Mouse (Mus musculus): ENCODE results near the gene Ttc7b. TPM values are rescaled to one million over a fixed set of nuclear protein-coding genes. Genes with fewer than 3 reads are reported as not detected.
A peak's percentile ranks its signal among the peaks of the same experiment; 100 is the strongest.

The Ttc7b gene
- polyA plus RNA-seq, 1 experiment = not detected

GRCm38 (mm10) chr12:100516161-100516838 is 4.3 kb downstream of the Ttc7b start:
- 97% methylated on average over 1 of the region's 1 CpGs for WGBS
- no peak overlapping the region for H3K4me3 ChIP-seq (ENCODE audit: insufficient read depth, low read depth, low read length)
- H3K4me1 ChIP-seq (ENCODE audit: control insufficient read depth, insufficient read depth, low read length) = peaks cover 39% of the 10 kb centered on the region
- H3K27ac ChIP-seq (ENCODE audit: insufficient read depth, low read depth, low read length) = no peak overlapping the region
- TF ChIP-seq CTCF (IDR thresholded peaks at IDR 0.05; ENCODE audit: insufficient read depth, low read depth, low read length) (no peak), POLR2A (IDR thresholded peaks at IDR 0.05; ENCODE audit: insufficient read depth, low read depth, low read length) (no peak)

GRCm38 (mm10) chr12:100515493-100515892 is 5.1 kb downstream of the Ttc7b start:
- 92% methylated on average over 4 of the region's 4 CpGs for WGBS
- no peak overlapping the region for H3K4me3 ChIP-seq (ENCODE audit: insufficient read depth, low read depth, low read length)
- no peak overlapping the region for H3K27ac ChIP-seq (ENCODE audit: insufficient read depth, low read depth, low read length)
- peaks cover 35% of the 10 kb centered on the region for H3K4me1 ChIP-seq (ENCODE audit: control insufficient read depth, insufficient read depth, low read length)
- TF ChIP-seq CTCF (IDR thresholded peaks at IDR 0.05; ENCODE audit: insufficient read depth, low read depth, low read length) = no peak

- TF ChIP-seq POLR2A (IDR thresholded peaks at IDR 0.05; ENCODE audit: insufficient read depth, low read depth, low read length) (0 out of 2 replicates have a peak, but pooled peaks have one; percentile 13), CTCF (IDR thresholded peaks at IDR 0.05; ENCODE audit: insufficient read depth, low read depth, low read length) (no peak)
- WGBS = 84% methylated on average over 1 of the region's 1 CpGs
- H3K4me3 ChIP-seq (ENCODE audit: insufficient read depth, low read depth, low read length) = no peak overlapping the region
- peaks cover 38% of the 10 kb centered on the region for H3K4me1 ChIP-seq (ENCODE audit: control insufficient read depth, insufficient read depth, low read length)
- H3K27ac ChIP-seq (ENCODE audit: insufficient read depth, low read depth, low read length) = no peak overlapping the region
Observed at GRCm38 (mm10) chr12:100514611-100515010, 6.0 kb downstream of the Ttc7b start.

- 86% methylated on average over 5 of the region's 5 CpGs for whole genome bisulfite sequencing
- H3K4me3 ChIP-seq (ENCODE audit: insufficient read depth, low read depth, low read length) = no peak overlapping the region
- TF ChIP-seq POLR2A (IDR thresholded peaks at IDR 0.05; ENCODE audit: insufficient read depth, low read depth, low read length) = no peak
- no peak overlapping the region for H3K27ac ChIP-seq (ENCODE audit: insufficient read depth, low read depth, low read length)
- peaks cover 28% of the 10 kb centered on the region; the same call in 1 of the 2 replicates for H3K4me1 ChIP-seq (ENCODE audit: control insufficient read depth, insufficient read depth, low read length)
Observed at GRCm38 (mm10) chr12:100513131-100513530, 7.5 kb downstream of the Ttc7b start.

GRCm38 (mm10) chr12:100512641-100513040 is 8.0 kb downstream of the Ttc7b start:
- WGBS = 76% methylated on average over 9 of the region's 9 CpGs
- Histone ChIP-seq H3K4me3 (ENCODE audit: insufficient read depth, low read depth, low read length) (no peak overlapping the region), H3K27ac (ENCODE audit: insufficient read depth, low read depth, low read length) (no peak overlapping the region), H3K4me1 (ENCODE audit: control insufficient read depth, insufficient read depth, low read length) (peaks cover 25% of the 10 kb centered on the region; the same call in 1 of the 2 replicates)
- no peak for TF ChIP-seq POLR2A (IDR thresholded peaks at IDR 0.05; ENCODE audit: insufficient read depth, low read depth, low read length)
- TF ChIP-seq CTCF (IDR thresholded peaks at IDR 0.05; ENCODE audit: insufficient read depth, low read depth, low read length) = no peak

GRCm38 (mm10) chr12:100509615-100510282 is 10.9 kb downstream of the Ttc7b start:
- 88% methylated on average over 9 of the region's 9 CpGs for WGBS
- Histone ChIP-seq H3K4me1 (ENCODE audit: control insufficient read depth, insufficient read depth, low read length) (peaks cover 21% of the 10 kb centered on the region; the same call in 1 of the 2 replicates), H3K27ac (ENCODE audit: insufficient read depth, low read depth, low read length) (no peak overlapping the region), H3K4me3 (ENCODE audit: insufficient read depth, low read depth, low read length) (no peak overlapping the region)
- no peak for TF ChIP-seq POLR2A (IDR thresholded peaks at IDR 0.05; ENCODE audit: insufficient read depth, low read depth, low read length)
- TF ChIP-seq CTCF (IDR thresholded peaks at IDR 0.05; ENCODE audit: insufficient read depth, low read depth, low read length) = no peak

GRCm38 (mm10) chr12:100508668-100509067 is 12.0 kb downstream of the Ttc7b start:
- 91% methylated on average over 5 of the region's 5 CpGs for WGBS
- H3K27ac ChIP-seq (ENCODE audit: insufficient read depth, low read depth, low read length) = no peak overlapping the region
- H3K4me1 ChIP-seq (ENCODE audit: control insufficient read depth, insufficient read depth, low read length) = peaks cover 21% of the 10 kb centered on the region
- H3K4me3 ChIP-seq (ENCODE audit: insufficient read depth, low read depth, low read length) = no peak overlapping the region
- TF ChIP-seq CTCF (IDR thresholded peaks at IDR 0.05; ENCODE audit: insufficient read depth, low read depth, low read length) (no peak), POLR2A (IDR thresholded peaks at IDR 0.05; ENCODE audit: insufficient read depth, low read depth, low read length) (no peak)

- Histone ChIP-seq H3K4me1 (ENCODE audit: control insufficient read depth, insufficient read depth, low read length) (peaks cover 18% of the 10 kb centered on the region), H3K4me3 (ENCODE audit: insufficient read depth, low read depth, low read length) (no peak overlapping the region), H3K27ac (ENCODE audit: insufficient read depth, low read depth, low read length) (no peak overlapping the region)
- TF ChIP-seq CTCF (IDR thresholded peaks at IDR 0.05; ENCODE audit: insufficient read depth, low read depth, low read length) (no peak), POLR2A (IDR thresholded peaks at IDR 0.05; ENCODE audit: insufficient read depth, low read depth, low read length) (no peak)
- 98% methylated on average over 1 of the region's 1 CpGs for WGBS
Observed at GRCm38 (mm10) chr12:100505484-100505883, 15.1 kb downstream of the Ttc7b start.

- H3K4me3 ChIP-seq (ENCODE audit: insufficient read depth, low read depth, low read length) = no peak overlapping the region
- 80% methylated on average over 2 of the region's 2 CpGs for WGBS
- H3K27ac ChIP-seq (ENCODE audit: insufficient read depth, low read depth, low read length) = no peak overlapping the region
- peaks cover 14% of the 10 kb centered on the region for H3K4me1 ChIP-seq (ENCODE audit: control insufficient read depth, insufficient read depth, low read length)
- TF ChIP-seq CTCF (IDR thresholded peaks at IDR 0.05; ENCODE audit: insufficient read depth, low read depth, low read length) = no peak
Observed at GRCm38 (mm10) chr12:100504585-100504984, 16.0 kb downstream of the Ttc7b start.
